Mouse (Mus musculus): Measurements from ENCODE around the gene Gnb1.
A peak's percentile ranks its signal among the peaks of the same experiment; 100 is the strongest.
"Not testable (repeated sequence)": the region's sequence is repeated elsewhere in the genome, so short reads cannot be mapped to it uniquely, and the experiment has no call there.

The Gnb1 gene

GRCm38 (mm10) chr4:155490990-155491504 is at the start of gene Gnb1:
TSS of gene Gnb1 (plus strand) at chr4:155491361.
- peak; percentile 94 to 97 for DNase-seq (ENCODE audit: inconsistent age in 2 of 2, low spot score in 1 of 2)

GRCm38 (mm10) chr4:155442808-155443207 is 48.4 kb upstream of the Gnb1 start:
- no peak for DNase-seq (ENCODE audit: inconsistent age in 2 of 2, low spot score in 1 of 2)

- DNase-seq (ENCODE audit: inconsistent age in 2 of 2, low spot score in 1 of 2) = no peak
These were observed 39.6 kb upstream of the Gnb1 start for GRCm38 (mm10) chr4:155451597-155451996.

GRCm38 (mm10) chr4:155458575-155458974 is 32.6 kb upstream of the Gnb1 start:
- DNase-seq (ENCODE audit: inconsistent age in 2 of 2, low spot score in 1 of 2) = no peak

- DNase-seq (ENCODE audit: inconsistent age in 2 of 2, low spot score in 1 of 2) = no peak
These were observed 28.1 kb upstream of the Gnb1 start for GRCm38 (mm10) chr4:155463050-155463449.

- no peak for DNase-seq (ENCODE audit: inconsistent age in 2 of 2, low spot score in 1 of 2)
These were observed 27.6 kb upstream of the Gnb1 start for GRCm38 (mm10) chr4:155463611-155464010.

GRCm38 (mm10) chr4:155464061-155464460 is 27.1 kb upstream of the Gnb1 start:
- no peak for DNase-seq (ENCODE audit: inconsistent age in 2 of 2, low spot score in 1 of 2)

GRCm38 (mm10) chr4:155465607-155466006 is 25.6 kb upstream of the Gnb1 start:
- no peak for DNase-seq (ENCODE audit: inconsistent age in 2 of 2, low spot score in 1 of 2)

- DNase-seq (ENCODE audit: inconsistent age in 2 of 2, low spot score in 1 of 2) = peak in 1 of 2 experiments; percentile 15
These were observed 25.1 kb upstream of the Gnb1 start for GRCm38 (mm10) chr4:155466080-155466479.

GRCm38 (mm10) chr4:155467237-155468010 is 23.7 kb upstream of the Gnb1 start:
- DNase-seq (ENCODE audit: inconsistent age in 2 of 2, low spot score in 1 of 2) = peak in 1 of 2 experiments; percentile 21

- DNase-seq (ENCODE audit: inconsistent age in 2 of 2, low spot score in 1 of 2) = peak; percentile 70 to 78
These were observed 22.2 kb upstream of the Gnb1 start, which contains the start of gene Tmem52 for GRCm38 (mm10) chr4:155468952-155469351. TSS of gene Tmem52 (plus strand) at chr4:155469114.

GRCm38 (mm10) chr4:155469590-155470262 is 21.4 kb upstream of the Gnb1 start:
- DNase-seq (ENCODE audit: inconsistent age in 2 of 2, low spot score in 1 of 2) = peak; percentile 84 to 88

- peak in 1 of 2 experiments; percentile 20 for DNase-seq (ENCODE audit: inconsistent age in 2 of 2, low spot score in 1 of 2)
These were observed 20.8 kb upstream of the Gnb1 start for GRCm38 (mm10) chr4:155470263-155470953.

GRCm38 (mm10) chr4:155470997-155471396 is 20.2 kb upstream of the Gnb1 start:
- peak in 1 of 2 experiments; percentile 19 for DNase-seq (ENCODE audit: inconsistent age in 2 of 2, low spot score in 1 of 2)

GRCm38 (mm10) chr4:155471406-155471805 is 19.8 kb upstream of the Gnb1 start:
- DNase-seq (ENCODE audit: inconsistent age in 2 of 2, low spot score in 1 of 2) = peak in 1 of 2 experiments; percentile 26

- DNase-seq (ENCODE audit: inconsistent age in 2 of 2, low spot score in 1 of 2) = peak in 1 of 2 experiments; percentile 43
These were observed 18.4 kb upstream of the Gnb1 start for GRCm38 (mm10) chr4:155472716-155473290.

- DNase-seq (ENCODE audit: inconsistent age in 2 of 2, low spot score in 1 of 2) = peak; percentile 93 to 94
These were observed 17.8 kb upstream of the Gnb1 start for GRCm38 (mm10) chr4:155473319-155473718.

GRCm38 (mm10) chr4:155473796-155474195 is 17.4 kb upstream of the Gnb1 start:
- DNase-seq (ENCODE audit: inconsistent age in 2 of 2, low spot score in 1 of 2) = not testable (repeated sequence)

GRCm38 (mm10) chr4:155481381-155482124 is 9.6 kb upstream of the Gnb1 start:
- DNase-seq (ENCODE audit: inconsistent age in 2 of 2, low spot score in 1 of 2) = peak; percentile 86 to 94

- DNase-seq (ENCODE audit: inconsistent age in 2 of 2, low spot score in 1 of 2) = peak in 1 of 2 experiments; percentile 38
These were observed 9.1 kb upstream of the Gnb1 start for GRCm38 (mm10) chr4:155482125-155482480.

Measured in adrenal gland, adult (tissue).